Mouse (Mus musculus) embryo, embryonic 11.5 days (tissue): ENCODE measurements around the gene E2f6.

Experiments
- DNase-seq: peaks from one replicate; pipeline ENCODE4 v3.0.0-alpha.2; 2012; ENCODE audit warnings: low read depth, low spot score

E2f6 gene

GRCm38 (mm10) chr12:16810525-16811431 is at the start of gene E2f6:
E2f6 (plus strand) TSS chr12:16810963.
- DNase-seq = peak; percentile 75

DNA sequence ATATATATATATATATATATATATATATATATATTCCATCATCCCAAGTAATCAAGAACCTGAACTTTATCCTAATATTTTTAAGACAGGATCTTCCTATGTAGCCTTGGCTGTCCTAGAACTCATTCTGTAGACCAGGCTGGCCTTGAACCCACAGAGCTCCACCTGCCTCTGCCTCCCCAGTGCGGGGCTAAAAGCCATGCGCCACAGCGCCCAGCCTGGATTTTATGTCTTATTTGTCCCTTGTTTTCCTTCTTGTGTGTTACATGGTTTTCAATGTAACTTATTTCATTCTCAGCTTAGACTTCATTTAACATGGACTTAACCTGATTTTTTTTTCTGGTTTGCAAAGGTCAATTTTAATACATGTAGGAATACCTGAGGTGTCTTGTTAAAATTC is 49.3 kb upstream of the E2f6 start:
- no peak for DNase-seq

GRCm38 (mm10) chr12:16763649-16764422 is 46.9 kb upstream of the E2f6 start:
- DNase-seq = no peak

DNA sequence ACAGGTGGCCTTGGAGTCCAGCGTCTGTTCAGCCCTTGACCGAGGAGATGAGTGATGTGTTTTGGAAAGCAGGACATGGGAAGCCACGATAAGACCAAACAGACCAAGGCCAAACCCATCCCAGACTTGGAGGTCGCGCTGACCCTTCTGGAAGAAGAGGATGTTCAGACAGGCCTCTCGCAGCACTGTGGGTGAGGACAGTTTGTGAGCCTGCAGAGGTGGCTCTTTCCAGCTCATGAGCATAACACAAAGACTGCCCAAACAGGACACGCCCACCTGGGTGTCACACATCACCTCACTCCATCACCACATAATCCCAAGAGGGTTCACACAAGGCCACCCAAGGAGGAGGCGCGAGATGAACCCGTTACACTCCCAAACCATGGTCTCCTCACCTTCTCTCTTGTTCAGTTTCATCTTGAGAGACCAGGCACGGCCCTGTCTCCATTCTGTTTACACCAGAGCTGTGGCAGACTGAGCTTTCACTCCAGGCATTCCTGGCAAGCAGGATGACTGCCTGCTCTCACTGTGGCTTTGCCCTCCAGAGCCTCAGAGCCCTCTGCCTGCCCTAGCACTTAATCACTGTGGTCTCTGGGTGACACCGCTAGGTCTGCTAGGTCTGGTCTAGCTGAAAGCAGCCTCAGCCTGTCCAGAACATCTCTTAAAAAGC is 45.9 kb upstream of the E2f6 start:
- no peak for DNase-seq

GRCm38 (mm10) chr12:16768251-16768650 is 42.5 kb upstream of the E2f6 start:
- DNase-seq = no peak

- no peak for DNase-seq
These were observed 42.1 kb upstream of the E2f6 start for GRCm38 (mm10) chr12:16768711-16769110.

DNA sequence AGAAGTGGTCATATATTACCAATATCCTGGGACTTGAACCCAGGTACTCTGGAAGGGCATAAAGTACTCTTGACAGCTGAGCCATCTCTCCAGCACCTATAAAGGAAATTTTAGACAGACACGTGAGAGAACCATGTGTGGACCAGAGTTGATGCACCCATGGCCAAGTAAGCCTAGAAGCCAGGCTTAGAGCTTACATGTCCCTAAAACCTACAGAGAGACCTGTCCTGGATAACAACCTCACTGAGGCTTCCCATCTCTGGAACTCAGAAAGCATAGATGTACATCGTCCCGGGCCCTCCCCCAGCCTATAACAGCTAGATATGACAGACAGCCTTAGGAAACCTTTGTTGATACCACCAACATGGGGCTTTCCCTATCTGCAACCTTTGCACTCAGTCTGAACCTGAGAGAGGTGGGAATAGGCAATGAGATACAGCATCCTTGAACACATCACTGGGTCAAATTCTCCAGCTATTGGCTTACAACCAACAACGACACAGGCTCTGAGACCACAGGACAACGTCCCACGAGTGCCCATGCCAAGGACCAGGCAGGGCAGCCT is 41.1 kb upstream of the E2f6 start:
- no peak for DNase-seq

GRCm38 (mm10) chr12:16774605-16775004 is 36.2 kb upstream of the E2f6 start:
- no peak for DNase-seq

- DNase-seq = no peak
These were observed 35.4 kb upstream of the E2f6 start for GRCm38 (mm10) chr12:16775351-16775750.

- DNase-seq = no peak
These were observed 32.2 kb upstream of the E2f6 start for GRCm38 (mm10) chr12:16778523-16778922.

- no peak for DNase-seq
These were observed 31.6 kb upstream of the E2f6 start for GRCm38 (mm10) chr12:16779165-16779564.

DNA sequence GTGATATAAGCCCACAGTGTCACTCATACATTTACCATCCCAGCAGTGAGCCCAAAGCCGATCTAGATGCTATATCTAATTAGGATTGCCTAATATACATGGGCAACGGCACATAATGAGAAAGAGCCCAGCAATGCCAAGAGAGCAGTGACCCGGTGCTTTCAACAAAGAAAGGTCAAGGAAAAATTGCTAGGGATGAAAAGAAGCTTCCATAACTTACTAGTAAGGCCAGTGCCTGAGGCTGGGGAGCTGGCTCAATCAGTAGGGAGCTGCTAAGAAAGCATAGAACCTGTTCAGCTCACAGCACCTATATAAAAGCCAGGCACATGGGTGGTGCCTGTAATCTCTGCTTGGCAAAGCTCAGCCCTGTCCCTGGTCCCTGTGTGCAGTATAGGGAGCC is 30.4 kb upstream of the E2f6 start:
- no peak for DNase-seq

DNA sequence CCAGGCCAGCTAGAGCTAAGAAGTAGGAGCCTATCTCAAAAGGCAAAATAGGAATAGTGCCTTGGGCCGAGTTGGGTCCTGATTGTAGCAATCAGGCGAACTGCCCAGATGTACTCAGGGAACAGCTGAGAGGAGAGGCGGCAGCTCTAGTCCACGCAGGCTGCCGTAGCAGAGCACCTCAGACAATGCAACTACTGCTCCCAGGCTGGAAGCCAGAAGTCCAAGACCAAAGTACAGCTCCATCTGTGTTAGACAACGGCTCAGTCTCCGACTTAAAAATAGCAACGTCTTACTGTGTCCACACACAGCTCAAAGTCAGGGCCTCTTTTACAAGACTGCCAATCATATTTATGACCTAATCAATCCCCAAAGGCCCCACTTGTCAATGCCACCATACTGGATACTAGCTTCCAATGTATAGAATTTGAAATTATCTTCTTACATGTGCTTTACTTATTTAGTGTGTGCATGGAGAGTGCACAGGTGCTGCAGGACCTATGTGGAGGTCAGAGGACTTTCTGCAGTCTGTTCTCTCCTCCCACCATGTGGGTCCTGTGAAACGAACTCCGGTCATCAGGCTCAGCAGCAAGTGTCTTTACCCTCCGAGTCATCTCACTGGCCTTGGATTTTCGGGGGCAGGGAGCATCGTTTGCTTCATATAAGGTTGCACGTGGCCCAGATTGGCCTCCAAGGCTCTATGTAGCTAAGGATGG is 29.6 kb upstream of the E2f6 start:
- no peak for DNase-seq

DNA sequence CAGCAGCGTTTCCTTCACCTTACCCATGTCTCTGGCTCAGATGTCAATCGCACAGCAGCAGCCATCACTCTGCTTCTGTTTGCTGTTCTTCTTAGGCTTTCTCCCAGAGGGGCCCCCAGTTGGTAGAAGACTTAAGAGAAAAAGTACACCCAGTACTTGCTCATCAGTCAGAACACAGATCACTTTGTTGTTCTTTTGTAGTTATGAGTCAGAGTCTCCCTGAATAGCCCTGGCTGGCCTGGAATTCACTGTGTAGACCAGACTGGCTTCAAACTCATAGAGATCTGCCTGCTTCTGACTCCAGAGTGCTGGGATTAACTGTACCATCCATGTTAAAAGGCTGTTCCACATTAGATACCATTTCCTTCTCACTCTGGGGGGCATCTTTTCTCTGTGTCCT is 22.2 kb upstream of the E2f6 start:
- no peak for DNase-seq

GRCm38 (mm10) chr12:16789199-16789598 is 21.6 kb upstream of the E2f6 start:
- DNase-seq = no peak

- no peak for DNase-seq
These were observed 21.0 kb upstream of the E2f6 start for GRCm38 (mm10) chr12:16789756-16790155.

GRCm38 (mm10) chr12:16790456-16790855 is 20.3 kb upstream of the E2f6 start:
- DNase-seq = no peak

DNA sequence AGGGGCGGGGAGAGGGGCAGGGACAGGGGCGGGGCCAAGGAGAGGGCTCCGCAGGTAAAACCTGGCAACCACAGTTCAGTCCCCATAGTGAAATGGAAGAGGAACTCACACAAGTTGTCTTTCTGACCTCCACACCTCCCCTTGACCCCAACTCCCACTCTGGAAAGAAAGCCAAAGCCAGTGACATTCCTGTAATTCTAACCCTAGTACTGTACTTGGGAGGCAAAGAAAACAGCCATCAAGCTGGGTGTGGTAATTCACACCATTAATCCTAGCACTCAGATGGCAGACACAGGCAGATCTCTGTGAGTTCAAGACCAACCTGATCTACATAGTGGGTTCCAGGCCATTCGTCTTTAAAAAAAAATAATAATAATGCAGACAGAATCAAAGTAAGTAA is 17.4 kb upstream of the E2f6 start:
- no peak for DNase-seq

DNA sequence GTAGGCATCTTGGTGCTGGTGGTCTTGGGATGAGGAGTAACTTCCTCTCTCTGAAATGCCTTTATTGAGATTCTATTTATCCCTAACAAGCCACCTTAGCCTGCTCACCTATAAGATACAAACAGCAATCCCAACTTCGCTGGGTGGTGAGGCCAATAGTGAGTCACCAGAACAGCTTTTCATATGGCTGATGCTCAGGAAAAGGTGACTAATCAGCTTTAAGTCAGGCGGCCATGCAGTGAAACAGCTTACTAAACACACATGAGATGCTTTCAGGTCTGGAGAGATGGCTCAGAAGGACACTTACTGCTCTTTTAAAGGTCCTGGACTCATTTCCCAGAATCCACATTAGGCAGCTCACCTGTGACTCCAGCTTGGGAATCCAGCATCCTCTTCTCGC is 15.0 kb upstream of the E2f6 start:
- DNase-seq = no peak

- DNase-seq = no peak
These were observed 11.9 kb upstream of the E2f6 start for GRCm38 (mm10) chr12:16798894-16799293.

GRCm38 (mm10) chr12:16799928-16800258 is 10.9 kb upstream of the E2f6 start:
- no peak for DNase-seq
